Mouse (Mus musculus): ENCODE data around the gene Zdhhc4.

The Zdhhc4 gene

GRCm38 (mm10) chr5:143333872-143334271, 4.8 kb upstream of the Zdhhc4 start:
- peak; percentile 81 to 90 for DNase-seq (ENCODE audit: low spot score in 2 of 2)

- no peak for DNase-seq (ENCODE audit: low spot score in 2 of 2)
Observed at GRCm38 (mm10) chr5:143317288-143317610, 11.8 kb downstream of the Zdhhc4 start.

GRCm38 (mm10) chr5:143316605-143317287, 12.3 kb downstream of the Zdhhc4 start:
- DNase-seq (ENCODE audit: low spot score in 2 of 2): no peak

GRCm38 (mm10) chr5:143315514-143315888, 13.6 kb downstream of the Zdhhc4 start:
- no peak for DNase-seq (ENCODE audit: low spot score in 2 of 2)

- peak; percentile 85 to 89 for DNase-seq (ENCODE audit: low spot score in 2 of 2)
Observed at GRCm38 (mm10) chr5:143314730-143315513, 14.1 kb downstream of the Zdhhc4 start, which contains the start of gene E130309D02Rik. TSS of gene E130309D02Rik (minus strand) at chr5:143315360.

- no peak for DNase-seq (ENCODE audit: low spot score in 2 of 2)
Observed at GRCm38 (mm10) chr5:143314183-143314729, 14.8 kb downstream of the Zdhhc4 start.

GRCm38 (mm10) chr5:143311886-143312285, 17.2 kb downstream of the Zdhhc4 start:
- DNase-seq (ENCODE audit: low spot score in 2 of 2): peak; percentile 79 to 82

- no peak for DNase-seq (ENCODE audit: low spot score in 2 of 2)
Observed at GRCm38 (mm10) chr5:143309916-143310315, 19.1 kb downstream of the Zdhhc4 start.

GRCm38 (mm10) chr5:143308825-143309224, 20.2 kb downstream of the Zdhhc4 start:
- no peak for DNase-seq (ENCODE audit: low spot score in 2 of 2)

GRCm38 (mm10) chr5:143304251-143304650, 24.8 kb downstream of the Zdhhc4 start:
- DNase-seq (ENCODE audit: low spot score in 2 of 2): no peak

- DNase-seq (ENCODE audit: low spot score in 2 of 2): no peak
Observed at GRCm38 (mm10) chr5:143301296-143301695, 27.8 kb downstream of the Zdhhc4 start.

GRCm38 (mm10) chr5:143299686-143300085, 29.4 kb downstream of the Zdhhc4 start:
- DNase-seq (ENCODE audit: low spot score in 2 of 2): peak in 1 of 2 experiments; percentile 78

- no peak for DNase-seq (ENCODE audit: low spot score in 2 of 2)
Observed at GRCm38 (mm10) chr5:143298391-143298790, 30.7 kb downstream of the Zdhhc4 start.

GRCm38 (mm10) chr5:143297986-143298385, 31.1 kb downstream of the Zdhhc4 start:
- no peak for DNase-seq (ENCODE audit: low spot score in 2 of 2)

GRCm38 (mm10) chr5:143295330-143295729, 33.7 kb downstream of the Zdhhc4 start:
- peak in 1 of 2 experiments; percentile 33 for DNase-seq (ENCODE audit: low spot score in 2 of 2)

- no peak for DNase-seq (ENCODE audit: low spot score in 2 of 2)
Observed at GRCm38 (mm10) chr5:143294862-143295261, 34.2 kb downstream of the Zdhhc4 start.

GRCm38 (mm10) chr5:143293404-143293803, 35.7 kb downstream of the Zdhhc4 start, which contains the start of gene Zfp853:
TSS of gene Zfp853 (minus strand) at chr5:143293623.
- DNase-seq (ENCODE audit: low spot score in 2 of 2): no peak

- DNase-seq (ENCODE audit: low spot score in 2 of 2): no peak
Observed at GRCm38 (mm10) chr5:143292879-143293278, 36.2 kb downstream of the Zdhhc4 start.

- DNase-seq (ENCODE audit: low spot score in 2 of 2): no peak
Observed at GRCm38 (mm10) chr5:143289299-143289698, 39.8 kb downstream of the Zdhhc4 start.

- DNase-seq (ENCODE audit: low spot score in 2 of 2): no peak
Observed at GRCm38 (mm10) chr5:143288378-143288911, 40.6 kb downstream of the Zdhhc4 start.

- DNase-seq (ENCODE audit: low spot score in 2 of 2): no peak
Observed at GRCm38 (mm10) chr5:143287774-143288328, 41.2 kb downstream of the Zdhhc4 start.

- no peak for DNase-seq (ENCODE audit: low spot score in 2 of 2)
Observed at GRCm38 (mm10) chr5:143284762-143285161, 44.3 kb downstream of the Zdhhc4 start.
